16 mouse cellular contexts compared by ENCODE assay signal in the genomic region with DNA sequence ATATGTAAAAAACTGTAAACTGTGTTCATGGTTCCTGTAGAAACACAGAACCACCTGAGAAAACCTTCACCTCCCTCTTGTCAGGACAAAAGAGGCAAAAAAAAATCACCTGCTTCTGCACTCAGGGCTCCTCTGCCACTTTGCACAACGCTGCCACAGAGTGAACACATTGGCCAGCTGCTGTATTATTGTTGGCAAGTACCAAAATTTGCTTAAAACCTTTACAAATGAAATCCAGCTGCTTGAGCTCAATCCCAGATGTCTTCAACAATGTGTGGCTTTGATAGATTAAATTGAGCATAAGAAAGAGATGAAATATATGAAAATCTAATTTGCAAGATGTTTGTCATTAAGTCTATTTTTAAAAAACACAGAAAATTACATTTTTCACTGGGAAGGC.
"Had no signal": no experiment of that assay in that cellular context is flagged by ENCODE, and none has a peak within 500 bp of the region (broad histone marks: within the 10 kb centered on the region; RNA-seq: fewer than 3 reads in every experiment).

No protein-coding gene starts in this region.

- ATAC-seq: liver, postnatal 0 days; midbrain, embryonic 15.5 days had no signal

- H3K27ac ChIP-seq: liver, embryonic 13.5 days; lung, embryonic 15.5 days; macrophage; midbrain, embryonic 15.5 days; neural tube, embryonic 12.5 days; stomach, embryonic 15.5 days had no signal

- DNase-seq: kidney, postnatal 25 days; liver; liver, embryonic 13.5 days; liver, postnatal 0 days; lung, postnatal 14 days; retina, postnatal 1 day; right cerebral cortex, postnatal 4 days; thymus, adult 2 months; thymus, postnatal 25 days had no signal

- H3K9me3 ChIP-seq: liver, embryonic 13.5 days; lung, embryonic 15.5 days; megakaryocyte, embryonic 14.5 days; midbrain, embryonic 15.5 days; neural tube, embryonic 12.5 days; stomach, embryonic 15.5 days had no signal

- H3K36me3 ChIP-seq: liver, embryonic 13.5 days; lung, embryonic 15.5 days; midbrain, embryonic 15.5 days; neural tube, embryonic 12.5 days; stomach, embryonic 15.5 days had no signal

- H3K27me3 ChIP-seq: liver, embryonic 13.5 days; lung, embryonic 15.5 days; megakaryocyte, embryonic 14.5 days; midbrain, embryonic 15.5 days; neural tube, embryonic 12.5 days; stomach, embryonic 15.5 days had no signal

- H3K9ac ChIP-seq: liver, embryonic 13.5 days; liver, postnatal 0 days; lung, embryonic 15.5 days; midbrain, embryonic 15.5 days; neural tube, embryonic 12.5 days; stomach, embryonic 15.5 days had no signal

- H3K4me1 ChIP-seq: liver, embryonic 13.5 days; lung, embryonic 15.5 days; megakaryocyte, embryonic 14.5 days; midbrain, embryonic 15.5 days; stomach, embryonic 15.5 days had no signal

- H3K4me2 ChIP-seq: liver, embryonic 13.5 days; lung, embryonic 15.5 days; midbrain, embryonic 11.5 days; midbrain, embryonic 15.5 days; neural tube, embryonic 12.5 days; stomach, embryonic 15.5 days had no signal

- H3K4me3 ChIP-seq: liver, embryonic 13.5 days; lung, embryonic 15.5 days; megakaryocyte, embryonic 14.5 days; midbrain, embryonic 15.5 days; neural tube, embryonic 12.5 days; stomach, embryonic 15.5 days had no signal
